8 mouse cellular contexts compared by ENCODE assay signal in genomic region chr3:55111935-55112709, GRCm38 (mm10). TPM values are rescaled to one million over a fixed set of nuclear protein-coding genes. Genes with fewer than 3 reads are reported as not detected.
A peak's percentile ranks its signal among the peaks of the same experiment; 100 is the strongest.
DNase-seq lines count a peak whose midpoint lies in the region; ATAC-seq and TF ChIP-seq lines count a peak whose summit lies in the region.

Gene Spg20, plus strand, starts transcription at chr3:55112108.

- in situ Hi-C loops in CH12.LX (cut with MboI; ENCODE audit: low pct_ligation_motif_present, low pct_unique_long_range_greater_than_20kb, low sequenced_read_pairs) = no loop called here

- peak within 1 kb of the TSS; percentile 90 for H3K4me2 ChIP-seq in CH12.LX (ENCODE audit: insufficient read depth, low read depth, poor library complexity, severe bottlenecking)
- H3K4me2 ChIP-seq in forebrain, embryonic 12.5 days = peak within 1 kb of the TSS; percentile 62
- H3K4me2 ChIP-seq in heart, postnatal 0 days (ENCODE audit: low read depth, low read length) = peak within 1 kb of the TSS; percentile 62
- H3K4me2 ChIP-seq in liver, embryonic 16.5 days (ENCODE audit: low read depth, low read length) = peak within 1 kb of the TSS; percentile 70
- peak within 1 kb of the TSS; percentile 81 for H3K4me2 ChIP-seq in neural tube, embryonic 13.5 days

- peaks cover 3 to 16% of the 10 kb centered on the region in 2 experiments for H3K36me3 ChIP-seq in CH12.LX (replicated peaks in 1 of 2; ENCODE audit: control insufficient read depth in 1 of 2, insufficient read depth in 1 of 2, low read length in 1 of 2)
- H3K36me3 ChIP-seq in forebrain, embryonic 12.5 days (replicated peaks) = peaks cover 7% of the 10 kb centered on the region
- H3K36me3 ChIP-seq in heart, postnatal 0 days (replicated peaks; ENCODE audit: control insufficient read depth, insufficient read depth, low read length) = peaks cover 4% of the 10 kb centered on the region
- peaks cover 2% of the 10 kb centered on the region; the same call in 1 of the 2 replicates for H3K36me3 ChIP-seq in liver, embryonic 16.5 days (ENCODE audit: control insufficient read depth, insufficient read depth)
- H3K36me3 ChIP-seq in neural tube, embryonic 13.5 days = peaks cover 7% of the 10 kb centered on the region
- H3K36me3 ChIP-seq in testis, adult 2 months (ENCODE audit: control insufficient read depth, insufficient read depth, low read length) = no peaks in the 10 kb centered on the region

- TF ChIP-seq POLR2A in CH12.LX (IDR thresholded peaks at IDR 0.05; ENCODE audit: low read depth, low read length) = peak; percentile 90
- TF ChIP-seq POLR2A in testis, adult 2 months (IDR thresholded peaks at IDR 0.05; ENCODE audit: control insufficient read depth, low read depth, low read length) = peak; percentile 79

- dilution Hi-C loops in CH12.LX (cut with MboI; ENCODE audit: extremely low pct_ligation_motif_present, extremely low pct_unique_long_range_greater_than_20kb, low sequenced_read_pairs) = no loop called here

- peaks cover 44% of the 10 kb centered on the region for H3K79me2 ChIP-seq in CH12.LX (replicated peaks; ENCODE audit: control insufficient read depth, extremely low read depth, insufficient read depth, poor library complexity, severe bottlenecking)

- TF ChIP-seq EP300 in CH12.LX (IDR thresholded peaks at IDR 0.05; ENCODE audit: low read length) = no peak
- TF ChIP-seq EP300 in heart, postnatal 0 days (IDR thresholded peaks at IDR 0.05; ENCODE audit: low read depth) = no peak

- DNase-seq in CH12.LX (ENCODE audit: extremely low read depth) = peak; percentile 86
- DNase-seq in c-Kit-positive CD71-positive TER-119-negative erythroid progenitor cells, embryonic 14.5 days (ENCODE audit: low read depth) = peak; percentile 72
- DNase-seq in heart, postnatal 0 days (ENCODE audit: low spot score) = peak; percentile 87
- DNase-seq in kidney, postnatal 4 days = peak; percentile 98

- no peaks in the 10 kb centered on the region for H3K9me3 ChIP-seq in CH12.LX (replicated peaks; ENCODE audit: low read length)
- no peaks in the 10 kb centered on the region for H3K9me3 ChIP-seq in forebrain, embryonic 12.5 days
- H3K9me3 ChIP-seq in heart, postnatal 0 days (replicated peaks; ENCODE audit: control insufficient read depth, low read length) = no peaks in the 10 kb centered on the region
- no peaks in the 10 kb centered on the region for H3K9me3 ChIP-seq in liver, embryonic 16.5 days (replicated peaks; ENCODE audit: control insufficient read depth, low read length)
- H3K9me3 ChIP-seq in neural tube, embryonic 13.5 days = no peaks in the 10 kb centered on the region

- H3K4me3 ChIP-seq in CH12.LX (replicated peaks in 1 of 3; ENCODE audit: low read depth in 2 of 3, low read length in 2 of 3, poor library complexity in 1 of 3) = peak within 1 kb of the TSS; percentile 78 to 89 (median 86)
- peak within 1 kb of the TSS; percentile 74 for H3K4me3 ChIP-seq in forebrain, embryonic 12.5 days (replicated peaks)
- H3K4me3 ChIP-seq in heart, postnatal 0 days (ENCODE audit: low read depth, low read length) = peak within 1 kb of the TSS; percentile 79
- H3K4me3 ChIP-seq in liver, embryonic 16.5 days (ENCODE audit: low read depth, low read length) = peak within 1 kb of the TSS; percentile 77
- H3K4me3 ChIP-seq in neural tube, embryonic 13.5 days = peak within 1 kb of the TSS; percentile 92
- H3K4me3 ChIP-seq in testis, adult 2 months (ENCODE audit: control insufficient read depth, low read depth, low read length) = peak within 1 kb of the TSS; percentile 92

- peak within 1 kb of the TSS; percentile 93 for H3K9ac ChIP-seq in CH12.LX (ENCODE audit: insufficient read depth, low read depth)
- peak within 1 kb of the TSS; percentile 89 for H3K9ac ChIP-seq in forebrain, embryonic 12.5 days
- peak within 1 kb of the TSS; percentile 90 for H3K9ac ChIP-seq in heart, postnatal 0 days (replicated peaks; ENCODE audit: low read depth, low read length)
- H3K9ac ChIP-seq in liver, embryonic 16.5 days (ENCODE audit: low read depth, low read length) = peak within 1 kb of the TSS; percentile 78
- H3K9ac ChIP-seq in neural tube, embryonic 13.5 days = peak within 1 kb of the TSS; percentile 97

- WGBS in forebrain, embryonic 12.5 days = under 1% methylated on average over 57 of the region's 58 CpGs
- WGBS in heart, postnatal 0 days = under 1% methylated on average over 51 of the region's 58 CpGs
- under 1% methylated on average over 54 of the region's 58 CpGs for WGBS in liver, embryonic 16.5 days (ENCODE audit: insufficient replicate concordance)
- under 1% methylated on average over 58 of the region's 58 CpGs for WGBS in neural tube, embryonic 13.5 days

- TF ChIP-seq CTCF in CH12.LX (conservative IDR thresholded peaks at IDR 0.05 in 1 of 2, IDR thresholded peaks at IDR 0.05 in 1 of 2; ENCODE audit: low read depth in 2 of 2, low read length in 2 of 2) = peak in 1 of 2 experiments; percentile 85; a peak in 2 of 4 replicates
- peak; percentile 95 for TF ChIP-seq CTCF in heart, postnatal 0 days (IDR thresholded peaks at IDR 0.05; ENCODE audit: low read depth)
- peak; percentile 94 for TF ChIP-seq CTCF in testis, adult 2 months (IDR thresholded peaks at IDR 0.05; ENCODE audit: control insufficient read depth, insufficient read depth, insufficient replicate concordance, low read depth, low read length)

- H3K27ac ChIP-seq in CH12.LX (ENCODE audit: insufficient read depth, low read depth) = peak within 1 kb of the TSS; percentile 43
- H3K27ac ChIP-seq in forebrain, embryonic 12.5 days = peak within 1 kb of the TSS; percentile 86
- peak within 1 kb of the TSS; percentile 89 for H3K27ac ChIP-seq in heart, postnatal 0 days (ENCODE audit: low read depth)
- no peak within 1 kb of the TSS for H3K27ac ChIP-seq in liver, embryonic 16.5 days (ENCODE audit: low read length)
- peak within 1 kb of the TSS; percentile 91 for H3K27ac ChIP-seq in neural tube, embryonic 13.5 days (replicated peaks)
- H3K27ac ChIP-seq in testis, adult 2 months (ENCODE audit: control insufficient read depth, insufficient read depth, low read depth, low read length) = peak within 1 kb of the TSS; percentile 91

- H3K27me3 ChIP-seq in CH12.LX (replicated peaks) = no peaks in the 10 kb centered on the region
- H3K27me3 ChIP-seq in forebrain, embryonic 12.5 days = no peaks in the 10 kb centered on the region
- no peaks in the 10 kb centered on the region for H3K27me3 ChIP-seq in heart, postnatal 0 days (ENCODE audit: control insufficient read depth, insufficient read depth, low read length)
- no peaks in the 10 kb centered on the region for H3K27me3 ChIP-seq in liver, embryonic 16.5 days (ENCODE audit: control insufficient read depth, insufficient read depth, low read depth, low read length)
- H3K27me3 ChIP-seq in neural tube, embryonic 13.5 days = no peaks in the 10 kb centered on the region
- H3K27me3 ChIP-seq in testis, adult 2 months (ENCODE audit: control insufficient read depth, insufficient read depth, low read length) = no peaks in the 10 kb centered on the region

- peak; percentile 97 for ATAC-seq in forebrain, embryonic 12.5 days (ENCODE audit: low FRiP score)
- ATAC-seq in heart, postnatal 0 days (ENCODE audit: insufficient read depth, low read depth) = peak; percentile 95
- ATAC-seq in liver, embryonic 16.5 days (ENCODE audit: low read depth) = peak; percentile 94
- ATAC-seq in neural tube, embryonic 13.5 days (ENCODE audit: low read depth) = peak; percentile 97

- TF ChIP-seq RAD21 in CH12.LX (IDR thresholded peaks at IDR 0.05; ENCODE audit: low read depth, low read length) = peak; percentile 36

- H3K4me1 ChIP-seq in CH12.LX (ENCODE audit: control insufficient read depth in 1 of 2, insufficient read depth in 2 of 2) = peaks cover 7 to 21% of the 10 kb centered on the region in 2 experiments
- peaks cover 17% of the 10 kb centered on the region for H3K4me1 ChIP-seq in forebrain, embryonic 12.5 days
- H3K4me1 ChIP-seq in heart, postnatal 0 days (ENCODE audit: control insufficient read depth, insufficient read depth) = peaks cover 17% of the 10 kb centered on the region
- H3K4me1 ChIP-seq in liver, embryonic 16.5 days (ENCODE audit: control insufficient read depth, low read depth, low read length) = peaks cover 7% of the 10 kb centered on the region
- peaks cover 25% of the 10 kb centered on the region for H3K4me1 ChIP-seq in neural tube, embryonic 13.5 days (replicated peaks)
- H3K4me1 ChIP-seq in testis, adult 2 months (ENCODE audit: control insufficient read depth, insufficient read depth, low read length) = peaks cover 4% of the 10 kb centered on the region

TF ChIP-seq in CH12.LX, 34 proteins besides CTCF, POLR2A, EP300 and RAD21:
- peak; percentile 38; the same call in 1 of the 2 replicates for TF ChIP-seq SMC3 (IDR thresholded peaks at IDR 0.05; ENCODE audit: low read depth, low read length)
- TF ChIP-seq KAT2A (IDR thresholded peaks at IDR 0.05; ENCODE audit: insufficient replicate concordance, low read length) = no peak
- no peak for TF ChIP-seq ZMIZ1 (IDR thresholded peaks at IDR 0.05; ENCODE audit: low read depth, low read length)
- TF ChIP-seq POLR2AphosphoS2 (IDR thresholded peaks at IDR 0.05; ENCODE audit: low read depth, low read length) = no peak
- TF ChIP-seq ELF1 (IDR thresholded peaks at IDR 0.05; ENCODE audit: low read depth, low read length) = no peak
- TF ChIP-seq BHLHE40 (IDR thresholded peaks at IDR 0.05; ENCODE audit: low read depth, low read length) = no peak
- 0 out of 2 replicates have a peak, but pooled peaks have one; percentile 11 for TF ChIP-seq TCF12 (IDR thresholded peaks at IDR 0.05; ENCODE audit: low read depth, low read length)
- TF ChIP-seq NRF1 (IDR thresholded peaks at IDR 0.05; ENCODE audit: low read depth, low read length) = peak; percentile 86
- peak; percentile 91 for TF ChIP-seq NELFE (IDR thresholded peaks at IDR 0.05; ENCODE audit: low read depth, low read length)
- no peak for TF ChIP-seq IRF4 (IDR thresholded peaks at IDR 0.05; ENCODE audit: low read depth, low read length)
- TF ChIP-seq UBTF (IDR thresholded peaks at IDR 0.05; ENCODE audit: low read depth, low read length) = peak; percentile 57; the same call in 1 of the 2 replicates
- TF ChIP-seq TBP (conservative IDR thresholded peaks at IDR 0.05; ENCODE audit: low read depth, low read length) = no peak
- no peak for TF ChIP-seq ZC3H11A (IDR thresholded peaks at IDR 0.05; ENCODE audit: low read depth, low read length)
TF ChIP-seq in CH12.LX: peak in this region for 5.

RNA-seq across cellular contexts. Expression of gene Spg20, which starts in this region (rescaled TPM):
- 31.5 and 34.5 TPM in 2 replicates for total RNA-seq in CH12.LX (2012; rRNA removed)
- total RNA-seq in CH12.LX (2014; rRNA removed) = 37.6 and 38.2 TPM in 2 replicates
- polyA plus RNA-seq in CH12.LX (2012; ENCODE audit: insufficient read length, low read depth) = 43.0 and 51.3 TPM in 2 replicates
- polyA plus RNA-seq in forebrain, embryonic 12.5 days (2016; fragmentation: Nextera tagmentation; extraction: Ambion mirVana) = 34.9 and 38.9 TPM in 2 replicates
- total RNA-seq in heart, postnatal 0 days (2014; rRNA removed; ENCODE audit: low replicate concordance) = 20.7 and 22.0 TPM in 2 replicates
- 17.7 and 20.6 TPM in 2 replicates for polyA plus RNA-seq in heart, postnatal 0 days (2015; fragmentation: Nextera tagmentation; extraction: Ambion mirVana)
- 7.4 and 7.6 TPM in 2 replicates for polyA plus RNA-seq in liver, embryonic 16.5 days (2015; fragmentation: Nextera tagmentation; extraction: Ambion mirVana)
- 20.2 and 24.8 TPM in 2 replicates for polyA plus RNA-seq in neural tube, embryonic 13.5 days (2015; fragmentation: Nextera tagmentation; extraction: Ambion mirVana)
- polyA plus RNA-seq in testis, adult 2 months (2012; rRNA removed) = 11.1 and 12.9 TPM in 2 replicates
